Mouse (Mus musculus) testis, adult 2 months (tissue): ENCODE measurements around the gene Kdm6b. TPM values are rescaled to one million over a fixed set of nuclear protein-coding genes. Genes with fewer than 3 reads are reported as not detected.

ENCODE experiments used
- H3K27ac ChIP-seq: fragments of 200-500 bp; 2 replicates; pipeline ENCODE4 v1.5.1; 2012; ENCODE audit warnings: low read depth, low read length; ENCODE audit not compliant: control insufficient read depth, insufficient read depth
- H3K27me3 ChIP-seq: fragments of 200-500 bp; 2 replicates; pipeline ENCODE4 v1.6.1; 2012; ENCODE audit warnings: mild to moderate bottlenecking, low read length, moderate library complexity; ENCODE audit not compliant: control insufficient read depth, insufficient read depth
- H3K36me3 ChIP-seq: fragments of 200-500 bp; 2 replicates; pipeline ENCODE4 v1.6.1; 2012; ENCODE audit warnings: mild to moderate bottlenecking, low read length; ENCODE audit not compliant: control insufficient read depth, insufficient read depth
- H3K4me1 ChIP-seq: fragments of 200-500 bp; 2 replicates; pipeline ENCODE4 v1.6.1; 2012; ENCODE audit warnings: low read length; ENCODE audit not compliant: control insufficient read depth, insufficient read depth
- H3K4me3 ChIP-seq: fragments of 200-500 bp; 2 replicates; pipeline ENCODE4 v1.5.1; 2012; ENCODE audit warnings: low read depth, mild to moderate bottlenecking, low read length, moderate library complexity, mixed read lengths; ENCODE audit not compliant: control insufficient read depth
- CTCF ChIP-seq: fragments of 200-500 bp; IDR thresholded peaks from 2 replicates; pipeline ENCODE4 v1.5.1; 2012; ENCODE audit warnings: low read depth, mild to moderate bottlenecking, inconsistent platforms, low read length, moderate library complexity; ENCODE audit not compliant: control insufficient read depth, insufficient read depth, insufficient replicate concordance
- POLR2A ChIP-seq: fragments of 200-500 bp; IDR thresholded peaks from 2 replicates; pipeline ENCODE4 v1.6.1; 2012; ENCODE audit warnings: low read depth, mild to moderate bottlenecking, inconsistent platforms, low read length, moderate library complexity; ENCODE audit not compliant: control insufficient read depth
- polyA plus RNA-seq: library from polyadenylated mRNA; depleted of rRNA; stranded (reverse); fragments of >200 nt; gene quantifications from 2 replicates; pipeline ENCODE4 v1.2.3, GENCODE M21; 2012

Gene Kdm6b
- polyA plus RNA-seq, 1 experiment, result 8.0 TPM

DNA sequence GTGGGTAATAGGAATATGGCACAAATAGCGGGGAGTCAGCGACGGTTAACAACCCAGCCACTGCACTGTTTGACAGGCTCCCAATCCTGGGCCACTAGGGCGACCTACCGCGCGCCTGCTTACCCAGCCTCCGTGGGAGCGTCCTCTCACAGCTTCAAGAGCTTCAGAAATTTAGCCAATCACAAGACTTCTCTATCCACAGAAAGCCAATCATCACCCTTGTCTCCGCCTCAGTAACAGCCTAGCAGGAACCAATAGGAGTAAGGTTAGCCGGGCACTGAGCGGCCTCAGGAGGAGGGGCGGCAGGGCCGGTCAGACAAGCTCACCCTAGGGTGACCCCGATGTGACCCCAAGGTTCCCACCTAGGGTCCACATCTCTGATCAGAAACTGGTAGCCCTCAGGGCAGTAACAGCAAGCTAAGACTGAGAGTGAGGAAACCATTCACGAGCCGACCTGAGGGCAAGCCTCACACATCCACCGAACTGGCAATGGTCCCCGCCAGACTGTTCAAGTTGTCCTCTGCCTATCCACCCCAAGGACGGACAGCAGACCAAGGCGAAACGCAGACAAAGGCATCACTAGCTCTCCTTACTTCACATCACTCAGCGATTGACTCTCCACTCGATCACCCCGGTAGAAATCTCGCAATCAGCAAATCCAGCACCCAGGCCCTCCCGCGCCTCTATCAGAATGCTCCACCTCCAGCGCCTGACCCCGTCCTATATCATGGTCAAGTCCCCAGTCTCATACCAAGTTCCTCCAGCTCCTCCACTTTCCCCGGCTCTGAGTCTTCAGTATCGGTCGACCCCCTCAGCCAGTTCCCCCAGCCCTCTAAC lies 4.7 kb downstream of the Kdm6b start:
- peak overlapping the region; percentile 45 for H3K27ac ChIP-seq
- H3K4me1 ChIP-seq, result peaks cover 36% of the 10 kb centered on the region
- no peaks in the 10 kb centered on the region for H3K27me3 ChIP-seq
- TF ChIP-seq POLR2A (0 out of 2 replicates have a peak, but pooled peaks have one; percentile 33), CTCF (no peak)
- peak overlapping the region; percentile 93 for H3K4me3 ChIP-seq
- H3K36me3 ChIP-seq, result no peaks in the 10 kb centered on the region

DNA sequence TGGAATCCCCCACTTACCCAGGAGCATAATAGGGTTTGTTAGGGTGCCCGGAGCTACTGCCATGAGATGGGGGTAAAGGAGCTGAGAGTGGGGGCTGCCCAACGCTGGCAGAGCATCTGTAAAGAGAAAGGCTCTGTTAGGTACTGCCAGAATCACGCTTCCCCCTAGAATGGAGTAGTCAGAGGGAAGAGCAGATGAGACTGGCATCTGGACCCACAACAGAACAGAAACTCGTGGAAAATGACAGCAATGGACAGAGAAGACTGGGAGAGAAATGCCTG lies 5.8 kb downstream of the Kdm6b start:
- Histone ChIP-seq H3K36me3 (no peaks in the 10 kb centered on the region), H3K27ac (no peak overlapping the region), H3K27me3 (no peaks in the 10 kb centered on the region), H3K4me3 (no peak overlapping the region), H3K4me1 (peaks cover 28% of the 10 kb centered on the region)
- TF ChIP-seq CTCF, result no peak
- no peak for TF ChIP-seq POLR2A

DNA sequence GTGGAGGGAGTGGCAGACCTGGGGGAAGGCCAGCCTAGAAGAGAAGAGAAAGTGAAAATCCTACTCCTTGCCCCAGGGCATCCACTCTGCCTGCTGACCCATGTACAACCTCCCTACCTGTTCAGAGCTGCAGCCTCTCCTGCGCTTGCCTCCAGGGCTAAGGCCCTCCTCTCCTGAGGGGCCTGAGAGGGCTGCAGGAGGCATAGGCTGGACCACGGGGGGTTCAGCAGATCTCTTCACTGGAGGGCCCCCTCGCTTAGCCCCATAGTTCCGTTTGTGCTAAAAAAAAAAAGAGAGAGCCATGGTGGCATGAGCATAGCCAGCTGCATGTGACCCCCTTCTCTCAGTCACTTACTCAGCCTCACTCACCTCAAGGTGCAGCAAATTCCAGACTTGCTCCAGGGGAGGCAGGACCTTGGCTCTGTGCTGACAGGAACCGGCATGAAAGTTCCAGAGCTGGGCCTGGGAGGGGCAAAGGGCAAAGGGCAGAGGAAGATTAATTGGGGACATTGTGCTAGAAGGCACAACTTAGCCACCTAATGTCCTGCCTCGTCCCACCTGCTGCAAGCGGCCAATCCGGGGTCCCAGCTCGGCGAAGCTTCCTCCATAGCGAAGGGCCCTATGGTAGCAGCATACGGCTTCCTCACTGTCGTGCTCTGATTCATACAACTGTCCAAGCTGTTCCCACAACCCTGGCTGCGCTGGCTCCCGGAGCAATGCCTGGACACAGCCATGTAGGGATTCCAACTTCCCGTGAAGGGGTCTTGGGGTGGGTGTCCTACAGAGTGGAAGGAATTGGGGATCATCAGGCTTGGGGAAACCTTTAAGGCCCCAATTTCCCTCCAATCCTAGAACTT lies 6.4 kb downstream of the Kdm6b start:
- no peak overlapping the region for H3K4me3 ChIP-seq
- no peaks in the 10 kb centered on the region for H3K36me3 ChIP-seq
- H3K4me1 ChIP-seq, result peaks cover 26% of the 10 kb centered on the region
- TF ChIP-seq POLR2A, result no peak
- TF ChIP-seq CTCF, result no peak
- no peak overlapping the region for H3K27ac ChIP-seq
- H3K27me3 ChIP-seq, result no peaks in the 10 kb centered on the region

DNA sequence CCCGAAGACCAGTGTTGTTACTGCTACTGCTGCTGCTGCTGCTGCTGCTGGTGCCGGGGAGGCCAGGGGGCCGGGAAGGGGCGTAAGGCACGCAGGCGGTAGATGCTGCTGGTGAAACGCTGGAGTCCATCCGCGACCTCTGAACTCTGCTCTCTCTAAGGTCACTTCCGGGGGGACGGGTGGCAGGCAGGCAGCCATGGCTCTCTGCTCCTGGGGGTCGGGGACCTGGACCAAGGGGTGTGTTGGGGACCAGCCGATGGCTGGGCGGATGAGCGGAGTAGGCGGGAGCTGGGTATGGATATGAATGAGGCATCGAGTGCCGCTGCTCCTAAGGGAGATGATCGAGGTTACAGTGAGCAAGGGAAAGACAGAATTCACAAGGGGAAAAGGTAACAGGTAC lies 7.2 kb downstream of the Kdm6b start:
- Histone ChIP-seq H3K4me3 (no peak overlapping the region), H3K4me1 (peaks cover 21% of the 10 kb centered on the region), H3K36me3 (no peaks in the 10 kb centered on the region), H3K27me3 (no peaks in the 10 kb centered on the region), H3K27ac (no peak overlapping the region)
- TF ChIP-seq POLR2A (no peak), CTCF (no peak)

DNA sequence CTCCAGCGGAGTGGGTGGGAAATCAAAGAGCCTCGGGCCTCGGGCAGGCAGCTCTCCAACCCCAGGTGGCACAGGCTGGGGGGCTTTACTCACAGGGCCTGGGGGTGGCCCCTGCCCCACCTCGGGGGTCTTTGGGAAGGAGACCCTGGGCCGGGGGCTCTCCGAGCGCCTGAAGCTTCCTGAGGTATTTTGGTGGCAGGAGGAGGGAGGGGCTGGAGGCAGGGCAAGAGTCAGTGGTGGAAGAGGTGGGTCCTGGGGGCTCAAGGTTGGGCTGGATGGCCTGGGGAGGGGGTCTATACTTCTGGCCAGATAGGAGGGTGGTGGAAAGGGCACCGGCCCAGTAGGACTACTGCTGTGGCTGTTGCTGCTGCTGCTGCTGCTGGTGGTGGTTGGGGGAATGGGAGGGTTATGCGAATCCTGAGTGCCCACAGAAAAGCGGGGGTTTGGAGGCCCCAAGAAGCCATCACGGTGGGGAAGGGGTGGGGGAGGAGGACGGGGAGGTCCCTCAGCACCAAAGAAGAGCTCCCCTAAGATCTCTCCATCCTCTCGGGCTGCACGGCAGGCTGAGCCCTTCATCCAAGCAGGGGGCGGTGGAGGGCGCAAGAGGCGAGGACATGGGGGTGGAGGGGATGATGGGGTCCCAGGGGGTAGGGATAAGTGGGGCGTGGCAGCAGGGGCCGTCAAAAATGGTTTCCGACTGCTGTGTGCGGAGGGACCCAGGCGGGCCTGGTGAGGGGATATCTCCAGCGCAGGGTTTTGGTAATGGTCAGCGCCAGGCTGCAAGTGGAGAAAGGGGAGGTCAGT lies 7.9 kb downstream of the Kdm6b start:
- Histone ChIP-seq H3K4me1 (peaks cover 21% of the 10 kb centered on the region), H3K27me3 (no peaks in the 10 kb centered on the region), H3K4me3 (no peak overlapping the region), H3K36me3 (no peaks in the 10 kb centered on the region; the same call in 1 of the 2 replicates), H3K27ac (no peak overlapping the region)
- no peak for TF ChIP-seq POLR2A
- TF ChIP-seq CTCF, result no peak

DNA sequence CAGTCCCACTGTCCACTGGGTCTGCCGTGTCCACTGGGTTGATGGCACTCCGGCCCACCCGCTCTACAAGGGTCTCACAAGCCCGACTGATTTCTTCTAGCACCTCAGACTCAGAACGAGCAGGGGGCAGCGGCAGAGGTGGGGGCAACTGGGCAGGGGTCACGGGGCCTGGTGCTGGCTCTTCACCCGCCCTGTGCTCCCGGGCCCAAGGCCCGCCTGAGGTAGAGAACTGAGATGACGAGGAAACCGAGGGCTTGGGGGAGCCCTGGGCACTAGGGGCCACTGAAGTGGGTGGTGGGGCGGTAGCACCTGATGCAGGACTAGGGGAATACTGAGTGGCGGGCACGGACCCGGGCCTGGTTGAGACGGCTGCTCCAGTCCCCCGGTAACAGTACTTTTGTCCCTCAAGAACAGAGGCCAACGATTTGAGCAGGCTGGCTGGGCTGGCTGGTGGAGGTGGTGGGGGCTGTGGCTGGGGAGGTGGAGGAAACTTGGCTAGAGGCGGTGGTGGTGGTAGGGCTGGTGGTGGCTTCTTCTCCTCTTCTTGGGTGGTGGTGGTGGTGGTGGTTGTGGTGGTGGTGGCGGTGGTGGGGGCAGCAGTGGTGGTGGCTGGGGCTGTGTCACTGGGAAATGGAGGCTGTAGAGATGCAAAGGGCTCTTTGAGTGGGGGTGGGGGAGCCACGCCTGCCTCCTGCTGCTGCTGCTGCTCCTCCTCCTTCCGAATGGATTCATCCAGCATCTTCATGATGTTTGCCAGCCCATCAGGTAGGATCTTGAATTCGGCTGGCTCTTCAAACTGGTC lies 8.7 kb downstream of the Kdm6b start:
- Histone ChIP-seq H3K4me3 (no peak overlapping the region), H3K27ac (no peak overlapping the region), H3K36me3 (no peaks in the 10 kb centered on the region; the same call in 1 of the 2 replicates), H3K27me3 (no peaks in the 10 kb centered on the region), H3K4me1 (peaks cover 27% of the 10 kb centered on the region)
- TF ChIP-seq CTCF (no peak), POLR2A (no peak)
